Mouse (Mus musculus) spleen, adult 2 months (tissue): ENCODE results near the gene Gdf11. TPM values are rescaled to one million over a fixed set of nuclear protein-coding genes. Genes with fewer than 3 reads are reported as not detected.
A peak's percentile ranks its signal among the peaks of the same experiment; 100 is the strongest.

Source experiments
- DNase-seq, 2 experiments: peaks; one replicate each; pipeline versions ENCODE4 v3.0.0 to v3.0.0-alpha.2; 2012 to 2021; ENCODE audit warnings: low spot score in 2 of 2, low read depth in 1 of 2
- H3K27ac ChIP-seq: fragments of 200-500 bp; 2 replicates; pipeline ENCODE4 v1.5.1; 2012; ENCODE audit warnings: low read length, inconsistent platforms; ENCODE audit not compliant: insufficient read depth
- H3K27me3 ChIP-seq: fragments of 200-500 bp; 2 replicates; pipeline ENCODE4 v1.6.1; 2012; ENCODE audit warnings: mild to moderate bottlenecking, moderate library complexity, low read length, inconsistent platforms; ENCODE audit not compliant: control insufficient read depth, insufficient read depth
- H3K36me3 ChIP-seq: fragments of 200-500 bp; 2 replicates; pipeline ENCODE4 v1.6.1; 2012; ENCODE audit warnings: mild to moderate bottlenecking, low read length, inconsistent platforms; ENCODE audit not compliant: control insufficient read depth, insufficient read depth
- H3K4me1 ChIP-seq: fragments of 200-500 bp; 2 replicates; pipeline ENCODE4 v1.6.1; 2011; ENCODE audit warnings: inconsistent platforms; ENCODE audit not compliant: control insufficient read depth, insufficient read depth, insufficient read length
- H3K4me3 ChIP-seq: fragments of 200-500 bp; 2 replicates; pipeline ENCODE4 v1.5.1; 2011; ENCODE audit warnings: mild to moderate bottlenecking, inconsistent platforms; ENCODE audit not compliant: insufficient read depth, insufficient read length; ENCODE audit errors: extremely low read depth
- CTCF ChIP-seq: fragments of 200-500 bp; IDR thresholded peaks from 2 replicates; pipeline ENCODE4 v1.5.1; 2011; ENCODE audit warnings: mild to moderate bottlenecking, inconsistent platforms; ENCODE audit not compliant: insufficient read depth, insufficient read length, insufficient replicate concordance; ENCODE audit errors: extremely low read depth
- POLR2A ChIP-seq: fragments of 200-500 bp; IDR thresholded peaks from 2 replicates; pipeline ENCODE4 v1.6.1; 2011; ENCODE audit warnings: low read depth, low read length, inconsistent platforms
- WGBS: fragments of 180-500 bp; shearing (Covaris S2); methylation state at CpG from one replicate; pipeline ENCODE4 v1.1.7; 2018; 5-methylcytosine and 5-hydroxymethylcytosine counted together
- polyA plus RNA-seq: library from polyadenylated mRNA; depleted of rRNA; stranded (reverse); fragments of >200 nt; gene quantifications from 2 replicates; pipeline ENCODE4 v1.2.3, GENCODE M21; 2012

The Gdf11 gene
- polyA plus RNA-seq, 1 experiment = 6.0 TPM

DNA sequence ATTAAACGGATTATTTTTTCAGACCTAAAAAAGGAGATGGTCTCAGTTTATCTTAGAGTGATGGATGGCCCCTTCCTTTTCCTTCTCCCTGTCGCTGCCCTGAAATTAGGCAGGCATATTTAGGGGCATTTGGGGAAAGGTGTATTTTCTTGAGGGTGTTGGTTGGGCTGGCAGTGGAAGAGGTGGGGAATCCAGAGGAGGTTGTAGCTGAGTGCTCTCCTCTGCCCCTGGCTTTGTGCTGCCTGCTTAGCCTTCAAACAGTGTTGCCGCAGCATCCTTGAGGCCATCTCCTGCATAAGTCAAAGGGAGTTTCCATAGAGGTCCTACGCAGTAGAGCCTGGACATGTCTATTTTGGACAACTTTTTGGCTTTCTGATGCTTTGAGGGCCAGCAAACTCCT is 21.3 kb upstream of the Gdf11 start:
- no peak overlapping the region for H3K4me3 ChIP-seq
- no peak for TF ChIP-seq POLR2A
- TF ChIP-seq CTCF = no peak
- H3K27ac ChIP-seq = no peak overlapping the region
- WGBS = 72% methylated on average over 4 of the region's 4 CpGs
- no peak for DNase-seq
- peaks cover 3% of the 10 kb centered on the region; the same call in 1 of the 2 replicates for H3K36me3 ChIP-seq
- peaks cover 14% of the 10 kb centered on the region for H3K27me3 ChIP-seq
- H3K4me1 ChIP-seq = peaks cover 9% of the 10 kb centered on the region; the same call in 1 of the 2 replicates

DNA sequence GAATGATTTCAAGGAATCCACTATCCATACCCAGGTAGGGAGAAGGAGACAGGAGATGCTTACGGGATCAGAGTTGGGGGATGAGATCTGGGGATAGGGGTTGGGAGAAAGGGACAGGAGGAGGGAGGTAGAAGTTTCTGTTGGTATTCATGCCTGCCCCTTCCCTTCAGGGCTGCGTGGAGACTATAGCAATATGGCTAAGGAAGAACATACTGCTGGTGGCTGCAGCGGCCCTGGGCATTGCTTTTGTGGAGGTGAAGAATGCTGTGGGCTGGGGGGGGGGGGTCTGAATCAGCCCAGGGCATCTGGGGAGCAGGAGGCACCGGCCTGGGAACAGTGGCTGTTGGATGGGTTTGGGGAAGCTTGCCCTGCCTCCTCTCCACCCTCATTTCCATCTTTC is 20.8 kb upstream of the Gdf11 start:
- no peak for DNase-seq
- 80% methylated on average over 4 of the region's 4 CpGs for WGBS
- no peaks in the 10 kb centered on the region for H3K36me3 ChIP-seq
- H3K27ac ChIP-seq = no peak overlapping the region
- peaks cover 9% of the 10 kb centered on the region; the same call in 1 of the 2 replicates for H3K4me1 ChIP-seq
- peaks cover 14% of the 10 kb centered on the region for H3K27me3 ChIP-seq
- no peak overlapping the region for H3K4me3 ChIP-seq
- no peak for TF ChIP-seq CTCF
- no peak for TF ChIP-seq POLR2A

- no peak overlapping the region for H3K4me3 ChIP-seq
- peaks cover 14% of the 10 kb centered on the region for H3K27me3 ChIP-seq
- TF ChIP-seq POLR2A (no peak), CTCF (no peak)
- H3K27ac ChIP-seq = no peak overlapping the region
- DNase-seq = no peak
- H3K36me3 ChIP-seq = no peaks in the 10 kb centered on the region
- H3K4me1 ChIP-seq = peaks cover 9% of the 10 kb centered on the region; the same call in 1 of the 2 replicates
- WGBS = 58% methylated on average over 6 of the region's 6 CpGs
These were observed 19.9 kb upstream of the Gdf11 start for GRCm38 (mm10) chr10:128911430-128911829.

DNA sequence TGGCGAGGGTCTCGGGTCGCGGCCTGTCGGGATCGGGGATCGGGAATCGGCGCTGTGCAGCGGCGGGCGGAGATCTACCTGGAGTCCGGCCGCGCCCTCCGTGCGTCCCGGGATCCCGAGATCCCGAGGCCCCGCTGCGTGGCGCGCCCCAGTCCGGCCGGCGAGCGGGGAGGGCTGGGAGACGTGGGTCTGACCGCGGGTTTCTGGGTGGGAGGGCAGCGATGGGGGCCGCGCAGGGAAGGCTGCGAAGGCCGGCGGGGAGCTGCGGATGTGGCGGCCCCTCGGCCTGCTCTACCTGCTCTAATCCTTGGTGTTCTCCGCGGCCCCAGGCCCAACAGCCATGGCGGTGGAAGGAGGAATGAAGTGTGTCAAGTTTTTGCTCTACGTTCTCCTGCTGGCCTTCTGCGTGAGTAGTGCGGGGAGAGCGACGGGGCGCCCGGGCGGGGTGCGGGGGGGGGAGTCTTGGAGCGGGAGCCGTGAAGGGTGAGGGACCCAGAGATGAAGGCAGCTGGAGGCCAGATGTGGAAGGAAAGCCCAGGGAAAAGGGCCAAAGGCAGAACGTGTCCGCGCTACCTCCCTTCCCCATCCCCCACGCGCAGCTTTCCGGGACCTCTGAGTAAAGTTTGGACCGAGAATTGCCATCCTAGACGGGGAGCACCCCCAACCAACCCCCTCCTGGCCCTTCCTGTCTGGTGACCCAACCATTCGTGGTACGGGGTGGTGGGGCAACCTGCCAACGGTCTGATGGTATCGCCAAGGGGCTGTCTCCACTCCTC is 18.7 kb upstream of the Gdf11 start:
- peak overlapping the region; percentile 51; the same call in 1 of the 2 replicates for H3K27ac ChIP-seq
- TF ChIP-seq CTCF (no peak), POLR2A (no peak)
- peaks cover 14% of the 10 kb centered on the region for H3K27me3 ChIP-seq
- WGBS = 6% methylated on average over 65 of the region's 66 CpGs
- H3K36me3 ChIP-seq = no peaks in the 10 kb centered on the region
- H3K4me1 ChIP-seq = peaks cover 9% of the 10 kb centered on the region; the same call in 1 of the 2 replicates
- DNase-seq = no peak
- peak overlapping the region; percentile 52 for H3K4me3 ChIP-seq

DNA sequence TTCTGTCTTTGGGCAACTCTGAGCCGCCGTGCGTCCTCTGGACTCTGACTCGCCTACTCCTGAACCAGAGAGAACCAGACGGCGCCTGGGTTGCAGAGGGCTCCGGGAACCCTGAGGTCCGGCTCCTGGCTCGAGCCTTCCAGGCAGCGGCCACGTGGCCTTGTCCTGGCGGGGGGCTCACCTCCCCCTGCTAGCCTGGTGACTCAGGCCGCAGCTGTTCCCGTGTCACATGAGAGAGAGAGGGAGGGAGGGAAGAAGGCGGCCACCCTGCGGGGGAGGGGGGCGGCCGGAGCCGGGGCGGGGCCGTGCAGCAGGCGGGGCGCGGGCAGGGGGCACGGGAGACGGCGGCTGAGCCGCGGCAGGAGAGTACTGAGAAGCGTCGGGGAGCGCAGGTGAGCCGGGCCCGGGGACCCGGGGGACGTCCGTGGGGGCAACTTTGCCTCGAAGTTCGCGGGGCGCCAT is 18.1 kb upstream of the Gdf11 start:
- Histone ChIP-seq H3K4me1 (peaks cover 9% of the 10 kb centered on the region; the same call in 1 of the 2 replicates), H3K27ac (peak overlapping the region; percentile 51; the same call in 1 of the 2 replicates), H3K27me3 (peaks cover 14% of the 10 kb centered on the region), H3K4me3 (peak overlapping the region; percentile 52; the same call in 1 of the 2 replicates), H3K36me3 (no peaks in the 10 kb centered on the region)
- no peak for DNase-seq
- whole genome bisulfite sequencing = 3% methylated on average over 37 of the region's 41 CpGs
- TF ChIP-seq POLR2A (no peak), CTCF (no peak)

- 73% methylated on average over 13 of the region's 13 CpGs for WGBS
- no peaks in the 10 kb centered on the region for H3K36me3 ChIP-seq
- no peak for DNase-seq
- no peak overlapping the region for H3K27ac ChIP-seq
- H3K4me1 ChIP-seq = peaks cover 9% of the 10 kb centered on the region; the same call in 1 of the 2 replicates
- H3K27me3 ChIP-seq = peaks cover 14% of the 10 kb centered on the region
- H3K4me3 ChIP-seq = no peak overlapping the region
- TF ChIP-seq POLR2A = no peak
These were observed 17.4 kb upstream of the Gdf11 start for GRCm38 (mm10) chr10:128908778-128909448.

DNA sequence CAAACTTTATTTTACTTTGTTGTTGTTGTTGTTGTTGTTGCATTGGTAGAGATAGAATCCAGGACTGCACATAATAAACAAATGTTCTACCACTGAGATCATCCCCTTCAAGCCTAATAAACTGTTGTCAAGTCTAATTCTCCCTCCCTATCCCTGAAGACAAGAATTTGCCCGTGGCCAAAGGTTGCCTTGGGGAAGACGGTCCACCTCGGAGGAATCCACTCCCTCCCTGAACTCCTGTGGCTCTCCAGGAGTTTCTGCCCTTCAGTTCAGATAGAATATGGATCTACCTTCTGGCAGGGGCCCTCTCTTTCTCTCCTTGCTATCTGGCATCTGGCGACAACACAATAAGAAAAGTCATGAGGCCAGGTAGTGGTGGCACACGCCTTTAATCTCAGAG is 13.3 kb upstream of the Gdf11 start:
- no peak overlapping the region for H3K4me3 ChIP-seq
- peaks cover 6% of the 10 kb centered on the region for H3K4me1 ChIP-seq
- H3K27ac ChIP-seq = no peak overlapping the region
- DNase-seq = no peak
- 90% methylated on average over 5 of the region's 5 CpGs for WGBS
- peaks cover 7% of the 10 kb centered on the region for H3K27me3 ChIP-seq
- TF ChIP-seq CTCF = no peak
- TF ChIP-seq POLR2A = no peak
- H3K36me3 ChIP-seq = no peaks in the 10 kb centered on the region
